Mouse (Mus musculus): ENCODE data around the gene Ubald1.

Gene Ubald1

DNA sequence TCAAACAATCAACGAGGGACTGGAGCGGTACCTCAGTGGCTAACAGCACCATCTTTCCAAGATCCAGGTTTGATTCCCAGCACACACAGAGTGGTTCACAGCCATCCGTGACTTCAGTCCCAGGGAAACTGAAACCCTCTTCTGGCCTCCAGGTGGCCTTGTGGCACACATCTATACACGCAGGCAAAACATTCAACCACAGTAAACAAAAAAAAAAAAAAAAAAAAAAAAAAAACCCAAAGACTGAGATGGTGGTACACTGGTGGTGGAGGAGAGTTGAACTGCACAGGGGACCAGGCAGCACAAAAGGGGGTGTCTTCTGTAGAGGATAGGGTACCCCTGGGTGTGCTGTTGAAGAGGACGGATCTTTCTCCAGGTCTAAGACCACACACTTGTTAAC is 9.6 kb downstream of the Ubald1 start:
- DNase-seq (ENCODE audit: low spot score): no peak

DNA sequence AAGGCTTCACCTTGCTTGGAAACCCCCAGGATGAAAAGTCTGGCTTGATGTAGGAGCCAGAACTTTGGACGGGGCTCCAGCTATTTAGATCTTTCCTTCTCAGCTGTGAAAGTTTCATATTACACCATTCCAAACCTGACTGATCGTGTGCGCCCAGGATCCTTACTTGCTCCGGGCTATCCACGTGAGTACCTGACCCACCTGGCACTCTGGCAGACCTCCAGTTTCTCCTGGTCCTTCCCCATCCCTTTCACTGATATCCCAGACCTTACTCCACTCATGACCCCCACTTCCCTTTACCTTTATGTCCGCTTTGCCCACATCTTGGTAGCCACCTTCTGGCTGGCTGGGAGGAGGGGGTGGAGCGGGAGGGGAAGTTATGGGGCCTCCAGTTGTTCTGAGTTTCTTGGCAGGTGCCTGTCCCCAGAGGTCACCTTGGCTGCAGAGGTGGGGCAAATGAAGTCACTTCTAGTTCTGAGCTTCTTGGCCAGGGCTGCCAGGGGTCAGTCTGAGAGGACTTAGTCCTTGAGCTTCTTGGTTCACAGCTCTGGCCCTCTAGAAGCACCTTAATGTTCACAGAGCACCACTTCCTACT is 13.9 kb downstream of the Ubald1 start:
- DNase-seq (ENCODE audit: low spot score): no peak

DNA sequence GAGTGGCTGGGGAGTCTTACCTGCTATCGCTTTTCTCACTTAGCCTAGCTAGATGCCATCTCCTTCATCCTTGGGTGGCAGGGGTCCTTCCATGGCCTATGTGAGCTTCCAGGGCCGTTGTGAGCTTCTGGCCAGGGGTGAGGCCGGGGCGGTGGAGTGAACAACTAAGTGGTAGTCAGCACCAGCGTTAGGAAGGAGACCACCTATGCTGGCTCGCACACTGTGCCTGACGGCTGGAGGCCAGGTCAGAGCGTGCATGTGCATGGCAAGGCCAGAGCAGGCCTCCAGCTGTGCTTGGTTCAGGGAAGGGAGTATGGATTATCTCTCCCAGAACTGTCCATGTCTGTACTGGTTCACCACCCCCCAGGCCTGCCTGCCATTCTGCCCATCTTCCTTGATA is 16.4 kb downstream of the Ubald1 start:
- DNase-seq (ENCODE audit: low spot score): no peak

DNA sequence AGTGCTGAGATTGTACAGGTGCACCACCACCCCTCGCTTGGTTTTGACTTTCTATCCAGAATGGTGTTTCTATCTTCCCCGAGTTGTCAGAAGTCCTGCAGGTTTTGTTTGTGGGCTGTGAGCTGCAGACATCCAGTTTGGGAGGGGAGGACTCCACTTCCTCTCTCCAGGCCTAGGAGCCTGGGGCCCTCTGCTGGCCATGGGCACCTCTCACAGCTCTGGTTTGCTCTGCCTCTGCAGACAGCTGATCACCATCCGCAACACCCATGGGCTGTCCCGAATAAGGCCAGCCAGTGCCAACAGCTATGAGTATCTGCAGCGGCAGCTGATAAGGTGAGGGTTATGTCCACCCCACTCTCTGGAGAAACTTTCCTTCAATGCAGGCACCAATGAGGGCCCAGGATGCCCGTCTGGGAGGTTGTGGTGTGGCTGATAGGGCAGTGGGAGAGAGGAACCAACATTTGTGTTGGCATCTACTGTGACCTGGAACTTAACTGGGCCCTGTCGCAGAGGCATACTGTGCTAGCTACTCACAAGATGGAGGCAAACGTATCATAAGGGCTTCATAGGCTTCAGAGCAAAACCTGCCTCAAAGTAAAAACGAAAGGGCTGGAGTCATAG is 17.1 kb downstream of the Ubald1 start:
- DNase-seq (ENCODE audit: low spot score): peak; percentile 72

DNA sequence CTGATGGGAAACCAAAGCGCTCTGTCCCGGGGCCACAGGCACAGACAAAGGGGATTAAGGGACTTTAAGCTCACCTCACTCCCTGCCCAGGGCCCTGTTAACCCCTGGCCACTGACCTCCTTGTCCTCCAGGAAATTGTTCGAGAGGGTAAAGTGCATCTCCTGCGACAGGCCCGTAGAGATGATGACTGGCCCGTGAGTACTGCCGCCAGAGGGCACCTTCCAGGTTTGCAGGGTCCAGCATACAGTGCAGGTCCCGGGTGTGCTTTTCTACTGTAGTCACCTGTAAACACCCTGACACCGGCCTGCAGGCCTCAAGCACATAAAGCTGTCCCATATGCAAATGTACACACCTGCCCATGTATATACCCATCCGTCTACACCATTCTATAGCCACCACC is 18.7 kb downstream of the Ubald1 start:
- no peak for DNase-seq (ENCODE audit: low spot score)

DNA sequence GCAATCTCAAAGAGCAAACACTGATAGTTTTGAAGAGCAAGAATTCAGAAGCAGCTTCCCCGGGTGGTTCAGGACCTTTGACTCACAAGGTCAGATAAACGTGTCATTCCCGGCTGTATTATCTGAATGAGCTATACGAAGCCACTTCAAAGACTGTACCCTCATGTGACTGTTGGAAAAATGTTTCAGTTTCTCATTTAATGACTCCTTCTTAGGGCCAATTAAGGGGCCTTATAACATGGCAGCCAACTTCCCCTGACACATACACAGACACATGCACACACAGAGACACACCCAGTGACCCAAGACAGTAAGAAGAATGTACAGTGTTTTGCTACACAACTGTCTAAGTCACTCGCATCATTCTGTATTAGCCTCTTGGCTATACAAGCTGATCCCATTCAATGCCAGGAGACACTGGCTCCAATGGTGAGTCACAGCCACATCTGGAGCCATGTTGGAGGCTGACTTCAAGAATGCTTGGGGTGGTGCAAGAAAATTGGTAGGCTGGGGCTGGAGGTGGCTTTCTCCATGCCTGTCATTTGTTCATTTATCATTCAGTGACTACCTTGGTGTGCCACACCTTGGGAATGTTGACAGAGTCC is 25.0 kb downstream of the Ubald1 start:
- no peak for DNase-seq (ENCODE audit: low spot score)

DNA sequence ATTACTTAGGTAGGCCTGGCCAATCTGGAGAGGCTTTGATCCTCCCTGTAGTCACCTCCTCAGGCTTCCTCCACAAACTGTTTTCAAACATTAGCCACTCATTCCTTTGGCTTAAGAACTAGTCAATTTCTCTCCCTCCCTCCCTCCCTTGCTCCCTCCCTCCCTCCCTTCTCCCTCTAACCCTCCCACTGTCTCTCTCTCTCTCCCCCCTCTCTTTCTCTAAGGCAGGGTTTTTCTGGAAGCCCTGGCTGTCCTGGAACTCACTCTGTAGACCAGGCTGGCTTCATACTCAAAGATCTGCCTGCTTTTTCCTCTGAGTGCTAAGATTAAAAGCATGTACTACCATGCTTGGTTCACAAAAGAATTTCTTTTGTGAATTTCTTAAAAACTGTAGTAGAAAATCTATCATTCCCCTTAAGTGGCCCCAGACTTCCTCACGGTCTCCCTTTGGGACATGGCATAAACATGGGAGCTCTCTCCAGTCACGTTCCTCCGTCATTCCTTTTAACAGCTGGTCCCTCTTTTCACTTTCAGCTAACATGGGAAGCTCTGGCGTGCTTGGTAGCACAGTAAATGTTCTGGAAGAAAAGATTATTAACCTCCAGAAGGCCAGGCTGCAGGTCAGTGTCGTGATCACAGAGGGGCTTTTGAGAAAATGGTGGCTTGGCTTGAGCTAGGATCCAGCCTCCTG is 29.0 kb downstream of the Ubald1 start:
- no peak for DNase-seq (ENCODE audit: low spot score)

DNA sequence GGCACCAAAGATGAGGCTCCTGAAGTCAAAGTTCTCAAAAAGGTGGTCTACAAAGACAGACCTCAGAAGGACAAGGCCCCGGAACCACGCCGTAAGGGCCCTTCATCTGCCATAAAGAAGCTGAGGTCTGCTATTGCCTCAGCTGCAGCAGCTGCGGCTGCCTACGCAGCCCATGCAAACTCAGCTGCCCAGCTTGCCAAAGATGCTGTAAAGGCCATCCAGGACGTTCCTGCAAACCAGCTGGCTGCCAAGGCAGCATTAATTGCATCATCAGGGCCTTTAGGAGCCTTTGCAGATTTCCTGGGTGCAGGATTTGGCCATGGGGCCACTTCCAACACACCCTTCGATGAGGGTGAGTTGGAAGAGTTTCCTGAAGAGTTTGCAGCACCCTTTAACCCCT is 29.8 kb downstream of the Ubald1 start:
- DNase-seq (ENCODE audit: low spot score): no peak

DNA sequence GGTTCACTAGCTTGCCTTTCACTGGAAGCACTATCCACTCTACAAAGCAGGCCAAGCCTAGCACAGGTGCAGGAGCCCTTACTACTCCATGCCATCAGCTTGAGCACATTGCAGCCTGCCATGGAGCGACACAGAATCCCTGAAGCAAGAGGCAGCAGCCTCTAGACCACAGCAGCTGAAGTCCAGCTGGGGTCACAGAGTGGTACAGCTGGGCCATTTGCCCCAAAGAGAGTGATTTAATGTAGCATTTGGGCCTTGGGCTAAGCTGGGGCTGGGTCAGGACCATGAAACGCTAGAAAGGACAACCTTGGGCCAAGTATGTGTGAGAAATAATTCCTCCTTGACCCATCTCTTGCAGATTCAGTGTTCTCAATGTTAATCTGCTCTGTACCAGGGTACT is 32.0 kb downstream of the Ubald1 start:
- DNase-seq (ENCODE audit: low spot score): no peak

DNA sequence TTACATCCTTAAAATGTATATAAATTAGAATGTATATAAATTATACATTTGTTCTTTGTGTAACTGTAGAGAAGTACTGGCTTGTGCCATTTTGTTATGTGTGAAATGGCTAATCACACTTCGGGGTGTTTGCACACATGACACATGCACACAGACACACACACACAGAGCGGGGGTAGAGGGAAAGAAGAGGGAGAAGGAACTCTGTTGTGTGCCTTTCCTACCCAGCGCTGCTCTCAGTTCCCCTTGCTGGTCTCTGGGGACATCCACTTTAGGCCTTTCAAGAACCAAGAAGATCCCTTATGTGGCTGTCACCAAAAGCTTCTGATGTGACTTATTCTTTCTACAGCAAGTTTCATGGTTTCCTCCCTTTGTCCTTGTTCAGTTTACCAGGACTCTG is 33.1 kb downstream of the Ubald1 start:
- DNase-seq (ENCODE audit: low spot score): no peak

DNA sequence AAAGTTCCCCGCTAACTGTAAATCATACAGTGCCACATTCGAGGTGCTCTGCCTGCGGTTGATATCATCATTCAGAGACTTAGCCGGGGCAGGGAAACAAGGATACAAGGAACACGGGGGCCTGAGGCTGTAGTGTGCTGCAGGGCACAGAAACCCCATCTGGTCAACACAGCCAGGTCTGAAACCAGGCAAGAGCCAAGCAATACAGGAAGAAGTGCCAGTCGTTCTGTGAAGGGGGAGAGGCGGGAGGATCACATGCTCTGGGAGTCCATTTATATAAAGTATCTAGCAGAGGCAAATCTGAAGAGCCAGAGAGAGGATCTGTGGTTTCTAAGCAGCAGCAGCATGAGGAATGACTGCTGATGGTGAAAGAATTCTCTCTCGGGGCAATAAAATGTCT is 39.9 kb downstream of the Ubald1 start:
- DNase-seq (ENCODE audit: low spot score): no peak

DNA sequence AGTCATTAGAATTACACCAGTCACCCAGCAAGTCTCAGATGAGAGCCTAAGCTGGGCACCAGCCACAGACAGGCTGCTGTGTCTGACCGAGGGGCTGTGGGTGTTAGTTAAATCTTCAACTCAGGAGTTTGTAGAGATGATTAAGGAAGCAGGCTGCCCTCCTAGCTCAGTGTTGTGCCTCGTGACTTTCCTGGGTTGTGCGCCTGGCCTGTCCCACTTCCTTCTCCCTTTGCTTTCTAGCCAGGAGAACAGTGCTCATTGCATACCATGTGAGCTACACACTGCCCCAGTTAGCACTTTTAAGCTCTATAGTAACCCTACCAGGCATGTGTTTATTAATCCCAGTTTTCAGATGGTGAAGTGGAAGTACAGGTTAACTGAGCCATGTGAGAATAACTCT is 40.6 kb downstream of the Ubald1 start:
- no peak for DNase-seq (ENCODE audit: low spot score)

DNA sequence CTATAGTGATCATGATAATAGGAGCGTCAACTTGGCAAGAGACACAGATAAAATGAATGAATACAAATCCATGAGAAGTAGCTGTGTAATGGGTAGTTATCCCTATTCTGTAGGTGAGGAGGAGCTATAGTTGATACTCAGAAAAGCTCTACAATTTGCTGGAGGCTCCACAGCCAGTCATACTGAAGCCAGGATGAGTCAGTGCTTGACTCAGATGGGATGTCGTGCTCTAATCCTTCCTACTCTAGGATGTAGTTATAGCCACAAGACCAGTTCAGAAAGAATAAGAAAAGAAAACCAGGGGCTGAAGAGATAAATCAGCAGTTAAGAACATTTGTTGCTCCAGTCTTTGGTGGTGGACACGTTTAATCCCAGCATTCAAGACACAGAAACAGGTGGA is 42.5 kb downstream of the Ubald1 start:
- no peak for DNase-seq (ENCODE audit: low spot score)

DNA sequence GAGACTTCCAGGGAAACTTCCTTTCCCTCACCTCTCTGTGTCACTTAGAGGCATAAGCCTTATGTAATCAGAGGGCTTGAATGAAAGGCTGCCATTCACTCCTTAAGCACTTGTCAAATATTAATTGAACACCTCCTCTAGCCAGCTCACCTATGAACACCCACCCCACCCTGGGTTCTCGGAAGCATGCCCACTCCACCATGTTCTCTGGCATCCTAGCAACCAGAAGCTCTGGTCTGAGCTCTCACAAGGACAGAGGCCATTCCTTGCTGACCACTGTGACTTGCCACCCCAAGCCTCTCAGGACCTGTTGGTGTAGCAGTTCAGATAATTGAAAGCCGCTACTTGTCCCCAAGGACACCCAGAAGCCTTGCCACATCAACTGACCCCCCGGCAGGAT is 44.9 kb downstream of the Ubald1 start, which contains the start of gene 4930562C15Rik:
TSS of gene 4930562C15Rik (plus strand) at position 226 of the 400 bp plus-strand sequence.
- DNase-seq (ENCODE audit: low spot score): no peak

DNA sequence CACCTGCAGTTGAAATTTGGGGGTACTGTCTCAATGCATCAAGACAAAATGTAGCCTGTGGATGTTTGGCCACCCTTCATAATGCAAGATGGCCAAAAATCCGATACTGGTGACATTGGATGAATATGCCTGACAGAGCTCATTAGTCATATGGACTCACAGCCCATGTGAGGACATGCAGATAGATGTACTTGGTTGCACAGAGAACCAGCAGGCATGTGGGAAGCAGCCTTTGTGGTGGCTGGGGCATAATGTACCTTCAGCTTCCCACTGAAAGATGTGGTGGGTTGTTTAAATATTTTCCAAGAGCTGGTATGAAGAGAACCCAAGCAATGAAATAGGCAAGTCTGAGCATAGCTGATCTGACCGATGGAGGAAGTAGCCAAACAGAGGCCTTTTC is 46.3 kb downstream of the Ubald1 start:
- no peak for DNase-seq (ENCODE audit: low spot score)

DNA sequence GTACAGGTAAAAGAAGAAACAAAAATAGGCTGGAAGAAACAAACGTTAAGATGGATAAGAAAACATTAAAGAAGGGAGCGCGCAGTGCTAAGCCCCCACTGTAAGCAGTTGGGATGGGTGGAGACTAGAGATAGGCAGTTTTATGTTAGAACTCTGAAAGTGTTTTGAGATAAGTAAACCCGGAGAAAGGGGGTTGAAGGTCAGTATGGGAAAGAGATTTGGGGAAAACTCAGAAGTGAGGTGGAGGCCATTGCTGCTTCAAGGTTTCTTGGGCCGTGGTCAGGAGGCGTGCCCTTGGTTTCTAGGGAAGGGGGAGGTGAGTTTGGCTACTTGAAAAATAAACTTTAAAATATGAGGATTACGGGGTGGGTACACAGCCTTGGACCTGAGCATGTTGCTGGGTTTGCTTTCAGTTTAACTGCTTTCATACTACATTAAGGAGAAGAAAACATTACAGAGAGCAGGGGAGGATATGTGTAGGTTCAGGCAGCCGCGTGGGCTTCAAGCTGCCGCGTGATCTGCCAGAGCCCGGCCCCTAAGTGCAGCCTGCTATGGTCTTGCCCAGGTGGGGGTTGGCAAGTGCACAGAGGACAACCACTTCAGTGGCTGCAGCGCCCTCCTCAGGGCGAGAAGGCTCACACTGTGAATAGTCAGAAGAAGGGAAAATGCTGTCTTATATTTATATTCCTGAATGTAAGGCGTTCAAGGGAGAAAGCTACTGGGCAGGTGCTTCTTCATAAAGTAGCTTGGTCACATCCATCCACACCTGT is 48.3 kb downstream of the Ubald1 start:
- no peak for DNase-seq (ENCODE audit: low spot score)

DNA sequence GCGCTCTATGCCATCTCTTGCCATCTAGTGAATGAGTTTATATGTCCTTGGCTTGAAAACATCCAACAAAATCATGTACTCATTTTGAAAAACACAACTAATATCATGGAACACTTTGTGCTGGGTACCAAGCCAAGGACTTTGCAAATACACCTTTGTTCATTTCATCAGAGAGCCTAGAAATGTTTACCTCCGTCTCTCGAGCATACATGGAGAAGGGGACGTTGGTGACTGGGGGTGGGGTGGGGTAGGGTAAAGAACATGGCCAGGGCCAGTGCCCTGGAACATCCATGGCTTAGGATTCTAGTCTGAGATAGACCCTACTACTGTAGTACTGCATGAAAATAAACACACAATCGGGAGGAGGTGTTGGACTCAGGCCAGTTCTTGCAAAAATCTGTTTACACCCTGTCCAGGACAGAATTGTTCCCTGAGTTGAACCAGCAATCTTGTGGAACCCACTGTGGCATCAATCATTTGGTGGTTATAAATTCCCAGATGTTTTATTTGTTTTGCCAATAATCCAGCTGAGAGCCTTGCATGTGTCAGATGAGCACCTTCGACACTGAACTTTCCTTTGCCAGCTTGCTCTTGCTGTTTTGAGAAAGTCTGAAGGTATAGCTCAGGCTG is 50.7 kb downstream of the Ubald1 start:
- DNase-seq (ENCODE audit: low spot score): no peak

DNA sequence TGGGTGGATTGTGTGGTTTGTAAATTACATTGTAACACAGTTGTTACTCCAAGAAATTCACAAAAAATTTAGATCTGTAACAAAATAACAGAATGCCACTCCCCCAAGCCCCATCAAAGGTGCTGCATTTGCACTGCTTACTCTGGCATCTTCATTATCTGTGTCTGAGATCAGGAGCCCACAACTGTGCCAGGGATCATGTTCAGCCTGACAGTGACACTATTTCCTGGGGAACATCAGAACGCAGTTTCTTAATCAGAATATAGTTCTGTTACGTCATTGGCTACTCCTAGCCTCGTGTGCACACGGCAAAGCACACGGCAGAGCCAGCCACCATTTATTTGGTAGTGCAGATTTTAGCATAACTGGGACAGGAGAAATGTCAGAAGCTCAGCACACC is 52.5 kb downstream of the Ubald1 start:
- no peak for DNase-seq (ENCODE audit: low spot score)

Measured in retina, embryonic 14.5 days (tissue).